Mouse (Mus musculus): ENCODE results near the gene Itm2b.

GRCm38 (mm10) chr14:73410083-73410482, 25.0 kb upstream of the Itm2b start:
- TF ChIP-seq CTCF (IDR thresholded peaks at IDR 0.05; ENCODE audit: low read depth, low read length) (no peak), POLR2A (IDR thresholded peaks at IDR 0.05; ENCODE audit: extremely low read depth, insufficient read depth, low read length) (no peak)
